Mouse (Mus musculus) cerebellum, adult 2 months (tissue): ENCODE measurements at regions not wholly inside any gene's neighbourhood (a gene's known extent, or its start where the extent isn't known, plus 50 kb on each side); places are given as distances from the start of the nearest gene placed in this dataset.

Experiments used
- CTCF ChIP-seq: fragments of 200-500 bp; IDR thresholded peaks from 2 replicates; pipeline ENCODE4 v1.5.1; 2011; ENCODE audit warnings: low read depth, mild to moderate bottlenecking, control low read depth, low read length, moderate library complexity, borderline replicate concordance; ENCODE audit not compliant: insufficient read depth
- POLR2A ChIP-seq: fragments of 200-500 bp; IDR thresholded peaks from 2 replicates; pipeline ENCODE4 v1.6.1; 2011; ENCODE audit warnings: low read length, control low read depth, borderline replicate concordance; ENCODE audit not compliant: insufficient read depth

- TF ChIP-seq POLR2A = no peak
- no peak for TF ChIP-seq CTCF
These were observed 385.0 kb upstream of the Adam34 start for GRCm38 (mm10) chr8:44094818-44095217.
